Comparison of ENCODE assay signal across 29 mouse cellular contexts in genomic region chr1:181631371-181631770, GRCm38 (mm10). TPM values are rescaled to one million over a fixed set of nuclear protein-coding genes. Genes with fewer than 3 reads are reported as not detected.
DNase-seq lines count a peak whose midpoint lies in the region; ATAC-seq lines count a peak whose summit lies in the region.
"Had no signal": no experiment of that assay in that cellular context is flagged by ENCODE, and none has a peak within 500 bp of the region (broad histone marks: within the 10 kb centered on the region; RNA-seq: fewer than 3 reads in every experiment).

No protein-coding gene starts in this region.

- H3K4me3 ChIP-seq in embryonic facial prominence, embryonic 11.5 days (ENCODE audit: low read depth, low read length) = no peak overlapping the region
- no peak overlapping the region for H3K4me3 ChIP-seq in embryonic facial prominence, embryonic 10.5 days
- H3K4me3 ChIP-seq: embryonic facial prominence, embryonic 13.5 days; embryonic facial prominence, embryonic 15.5 days; erythroblast, embryonic 14.5 days; forebrain, embryonic 10.5 days; forebrain, embryonic 12.5 days had no signal

- intact Hi-C loops in left cerebral cortex, postnatal 4 days (cut with DNase I) = no loop called here

- H3K27me3 ChIP-seq in embryonic facial prominence, embryonic 11.5 days (ENCODE audit: control insufficient read depth, insufficient read depth, low read length) = no peaks in the 10 kb centered on the region
- H3K27me3 ChIP-seq in embryonic facial prominence, embryonic 10.5 days (replicated peaks; ENCODE audit: low read depth, poor library complexity, severe bottlenecking) = no peaks in the 10 kb centered on the region
- H3K27me3 ChIP-seq: CH12.LX; embryonic facial prominence, embryonic 13.5 days; embryonic facial prominence, embryonic 15.5 days; forebrain, embryonic 12.5 days had no signal

- H3K4me2 ChIP-seq in embryonic facial prominence, embryonic 11.5 days (ENCODE audit: low read depth, low read length) = no peak overlapping the region
- H3K4me2 ChIP-seq: embryonic facial prominence, embryonic 13.5 days; embryonic facial prominence, embryonic 15.5 days; forebrain, embryonic 12.5 days had no signal

- WGBS in embryonic facial prominence, embryonic 11.5 days = 48% methylated on average over 4 of the region's 4 CpGs
- 47% methylated on average over 4 of the region's 4 CpGs for WGBS in embryonic facial prominence, embryonic 10.5 days

- H3K27ac ChIP-seq in embryonic facial prominence, embryonic 11.5 days (replicated peaks; ENCODE audit: low read depth, low read length) = no peak overlapping the region
- no peak overlapping the region for H3K27ac ChIP-seq in embryonic facial prominence, embryonic 10.5 days (replicated peaks)
- H3K27ac ChIP-seq: embryonic facial prominence, embryonic 13.5 days; embryonic facial prominence, embryonic 15.5 days; forebrain, embryonic 10.5 days; forebrain, embryonic 12.5 days had no signal

- H3K9ac ChIP-seq in embryonic facial prominence, embryonic 11.5 days (replicated peaks; ENCODE audit: low read length) = no peak overlapping the region
- H3K9ac ChIP-seq: embryonic facial prominence, embryonic 13.5 days; embryonic facial prominence, embryonic 15.5 days; forebrain, embryonic 12.5 days had no signal

- no peaks in the 10 kb centered on the region for H3K36me3 ChIP-seq in embryonic facial prominence, embryonic 11.5 days (replicated peaks; ENCODE audit: control insufficient read depth, insufficient read depth, low read depth, low read length)
- no peaks in the 10 kb centered on the region for H3K36me3 ChIP-seq in embryonic facial prominence, embryonic 10.5 days (replicated peaks)
- H3K36me3 ChIP-seq: embryonic facial prominence, embryonic 13.5 days; embryonic facial prominence, embryonic 15.5 days; forebrain, embryonic 10.5 days; forebrain, embryonic 12.5 days; G1E had no signal

- H3K4me1 ChIP-seq in embryonic facial prominence, embryonic 11.5 days (ENCODE audit: control insufficient read depth, insufficient read depth, low read length) = no peaks in the 10 kb centered on the region
- peaks cover 8% of the 10 kb centered on the region for H3K4me1 ChIP-seq in embryonic facial prominence, embryonic 10.5 days
- H3K4me1 ChIP-seq: embryonic facial prominence, embryonic 15.5 days; forebrain, embryonic 12.5 days had no signal

- no peak for ATAC-seq in embryonic facial prominence, embryonic 11.5 days (replicated peaks; ENCODE audit: insufficient number of reproducible peaks, low FRiP score, low TSS enrichment, low read depth)
- ATAC-seq: activated CD4-positive, CD25-positive, alpha-beta regulatory T cell, adult 4 months; CD4-positive, CD25-positive, alpha-beta regulatory T cell, adult 4 months; forebrain, embryonic 14.5 days; forebrain, embryonic 16.5 days; Patski had no signal

- DNase-seq in embryonic facial prominence, embryonic 11.5 days (ENCODE audit: low spot score) = peak; percentile 39
- no peak for DNase-seq in embryonic facial prominence, embryonic 10.5 days (ENCODE audit: low spot score)
- DNase-seq in 3T3-L1 (ENCODE audit: low read depth, low spot score) = peak; percentile 6
- DNase-seq in embryo, embryonic 10.5 days (ENCODE audit: low spot score) = peak; percentile 39
- DNase-seq in adrenal gland, postnatal 25 days = no peak
- no peak for DNase-seq in left cerebral cortex, postnatal 4 days
- DNase-seq: adrenal gland, adult 8-10 months; adrenal gland, postnatal 14 days; B cell, adult 2 months; cerebellum, adult 11 months; cerebellum, adult 18-20 months; cerebellum, adult 8-10 months; cerebellum, adult 9-11 months; cerebellum, postnatal 14 days; cerebellum, postnatal 36 days had no signal

- no peaks in the 10 kb centered on the region for H3K9me3 ChIP-seq in embryonic facial prominence, embryonic 11.5 days (replicated peaks; ENCODE audit: control insufficient read depth, low read length)
- H3K9me3 ChIP-seq in embryonic facial prominence, embryonic 10.5 days = no peaks in the 10 kb centered on the region
- H3K9me3 ChIP-seq: embryonic facial prominence, embryonic 13.5 days; embryonic facial prominence, embryonic 15.5 days; forebrain, embryonic 10.5 days; forebrain, embryonic 12.5 days; G1E had no signal

RNA-seq across cellular contexts. Expression of gene Dnah14, which starts 55.0 kb away (rescaled TPM):
- polyA plus RNA-seq in embryonic facial prominence, embryonic 11.5 days (2014; fragmentation: Nextera tagmentation; extraction: Ambion mirVana) = 1.6 and 1.9 TPM in 2 replicates
- polyA plus RNA-seq in embryonic facial prominence, embryonic 10.5 days (2016; fragmentation: Nextera tagmentation; extraction: Ambion mirVana) = 1.7 and 1.8 TPM in 2 replicates
- total RNA-seq in adrenal gland, postnatal 25 days (2021) = 0.09 TPM in 1 of 2 replicates, not detected in the other
- 1 to 10 TPM; 1.6 to 2.2 TPM for total RNA-seq in left cerebral cortex, postnatal 4 days (2021)
- total RNA-seq: adrenal gland, adult 18-20 months; adrenal gland, postnatal 4 days had no signal
- polyA plus RNA-seq: erythroblast, embryonic 14.5 days; G1E had no signal

Comparison
In these comparisons a context has a peak if more than half of its experiments do, and no peak if none do; other contexts are left out.
1. DNase-seq: peak in embryonic facial prominence, embryonic 11.5 days (single experiment), 3T3-L1 (single experiment) and embryo, embryonic 10.5 days (single experiment); none in embryonic facial prominence, embryonic 10.5 days (single experiment), adrenal gland, postnatal 25 days (single experiment) and left cerebral cortex, postnatal 4 days (single experiment).